Mouse (Mus musculus) central nervous system, embryonic 11.5 days (tissue): Measurements from ENCODE around the gene 5530401A14Rik. TPM values are rescaled to one million over a fixed set of nuclear protein-coding genes. Genes with fewer than 3 reads are reported as not detected.

ENCODE experiments used
- polyA plus RNA-seq: library from polyadenylated mRNA; depleted of rRNA; stranded (reverse); fragments of >200 nt; gene quantifications from 2 replicates; pipeline ENCODE4 v1.2.3, GENCODE M21; 2012; rRNA removed

5530401A14Rik gene
- polyA plus RNA-seq: 0.04 TPM in 2 replicates

DNA sequence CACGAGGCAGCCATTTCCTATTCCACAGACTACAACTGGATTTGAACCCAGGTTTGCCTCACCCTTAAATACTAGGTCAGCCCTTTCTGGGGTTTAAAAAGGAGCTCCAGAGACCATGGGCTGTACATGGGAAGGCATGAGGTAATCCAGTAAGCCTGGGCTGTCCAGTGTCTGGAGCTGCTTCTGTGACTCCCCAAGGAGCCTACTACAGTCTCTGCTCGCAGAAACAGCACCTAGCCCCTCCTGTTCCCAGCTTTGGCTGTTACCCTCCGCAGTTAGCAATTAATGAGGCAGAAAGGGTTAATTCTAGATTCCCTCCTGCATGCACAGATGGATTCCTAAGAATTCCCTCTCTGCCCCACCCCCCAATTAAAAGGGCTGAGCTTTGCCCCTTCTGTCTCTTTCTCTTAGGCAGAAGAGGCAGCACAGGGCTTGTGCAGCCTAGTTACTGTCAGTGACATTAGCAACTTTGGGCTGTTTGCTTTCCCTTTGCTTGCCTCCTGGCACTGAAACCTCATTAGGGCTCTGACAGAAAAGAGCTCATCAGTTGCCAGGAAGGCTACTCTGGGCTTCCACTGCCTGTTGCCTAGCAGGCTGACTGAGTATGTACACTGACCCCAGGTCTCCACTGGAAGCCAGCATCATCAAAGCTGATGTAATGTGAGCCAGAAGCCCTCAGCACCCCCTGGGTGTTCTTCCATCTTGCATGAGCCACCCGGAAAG is at the start of gene 5530401A14Rik:
Gene 5530401A14Rik (plus strand): TSS at position 424 of the 723 bp plus-strand sequence.

Other genes starting within 250 kb of the 5530401A14Rik start
- 2.2 and 2.6 TPM in 2 replicates for gene Asic2, start 107.8 kb downstream of the 5530401A14Rik start, polyA plus RNA-seq
- 0.25 and 1.5 TPM in 2 replicates for gene Ccl2, start 174.9 kb downstream of the 5530401A14Rik start, polyA plus RNA-seq
- gene Gm17268, start 177.9 kb downstream of the 5530401A14Rik start, polyA plus RNA-seq: not detected in 2 replicates
- 0.13 and 0.63 TPM in 2 replicates for gene Ccl7, start 185.0 kb downstream of the 5530401A14Rik start, polyA plus RNA-seq
- gene Ccl11, start 197.2 kb downstream of the 5530401A14Rik start, polyA plus RNA-seq: 0.07 TPM in 1 of 2 replicates, not detected in the other
- gene Ccl12, start 241.2 kb downstream of the 5530401A14Rik start, polyA plus RNA-seq: 0.72 and 0.89 TPM in 2 replicates